Mouse (Mus musculus): ENCODE data around the gene Kif5c.
A peak's percentile ranks its signal among the peaks of the same experiment; 100 is the strongest.

Kif5c gene

GRCm38 (mm10) chr2:49618829-49619718 lies at the start of gene Kif5c:
Kif5c (plus strand) TSS chr2:49619298.
- peak; percentile 88 for DNase-seq (ENCODE audit: low spot score)

GRCm38 (mm10) chr2:49569862-49570777 lies 49.0 kb upstream of the Kif5c start:
- DNase-seq (ENCODE audit: low spot score): peak; percentile 26

DNA sequence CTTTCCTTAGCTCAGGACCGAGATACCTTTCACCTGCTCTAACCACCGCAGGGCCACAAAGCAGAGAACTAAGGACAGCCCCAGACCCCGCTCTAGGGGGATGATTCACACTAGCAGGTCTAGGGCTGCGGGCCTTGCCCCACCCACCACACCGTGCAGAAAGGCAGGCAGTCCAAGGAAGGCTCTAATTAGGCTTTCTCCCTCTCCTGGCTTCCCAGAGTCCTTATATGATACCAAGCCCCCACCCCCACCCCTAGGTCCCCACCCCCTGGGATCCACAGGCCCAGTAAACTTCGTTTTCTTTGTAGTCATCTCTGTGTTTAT lies 48.4 kb upstream of the Kif5c start:
- no peak for DNase-seq (ENCODE audit: low spot score)

GRCm38 (mm10) chr2:49571159-49571920 lies 47.8 kb upstream of the Kif5c start:
- DNase-seq (ENCODE audit: low spot score): no peak

DNA sequence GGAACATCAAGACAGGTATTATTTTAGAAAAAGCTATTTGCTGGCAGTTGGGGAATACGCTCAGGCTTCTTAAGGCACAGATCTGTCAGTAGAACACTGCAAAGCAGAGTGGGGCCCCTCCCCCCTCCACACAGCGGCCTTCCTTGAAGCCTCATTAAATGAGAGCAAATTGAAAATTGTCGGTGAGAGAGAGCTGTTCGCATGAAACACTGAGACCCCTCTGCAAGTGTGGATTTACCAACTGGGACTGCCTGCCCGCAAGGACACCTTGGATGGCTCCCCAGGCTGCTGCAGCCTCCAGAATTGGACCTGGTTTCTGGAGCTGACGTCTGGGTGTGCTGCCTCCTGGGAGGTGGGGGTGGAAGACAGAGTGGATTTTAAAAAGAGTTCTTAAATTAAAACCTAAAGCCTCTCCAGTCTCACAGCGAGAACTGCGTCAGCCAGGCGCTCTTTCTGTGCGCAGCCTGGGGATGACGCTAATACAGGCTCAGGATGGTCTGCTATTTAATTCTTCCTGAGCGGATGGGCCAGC lies 46.9 kb upstream of the Kif5c start:
- DNase-seq (ENCODE audit: low spot score): no peak

DNA sequence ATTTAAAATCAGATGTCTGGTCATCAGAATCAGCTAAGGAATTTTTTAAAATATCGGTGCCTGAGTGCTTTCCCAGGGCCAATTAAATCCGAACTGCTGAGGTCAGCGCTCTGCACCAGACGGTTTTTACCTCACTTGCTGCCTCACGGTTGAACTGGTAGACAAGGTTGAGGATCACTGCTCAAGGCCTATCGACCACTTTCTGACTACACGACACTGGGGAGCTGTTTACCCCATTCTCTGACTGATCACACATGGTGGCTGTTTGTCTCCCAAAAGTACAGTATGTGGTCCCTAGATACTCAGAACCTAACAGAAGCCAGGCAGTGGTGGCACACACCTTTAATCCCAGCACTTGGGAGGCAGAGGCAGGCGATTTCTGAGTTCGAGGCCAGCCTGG lies 46.4 kb upstream of the Kif5c start:
- no peak for DNase-seq (ENCODE audit: low spot score)

GRCm38 (mm10) chr2:49573282-49573681 lies 45.8 kb upstream of the Kif5c start:
- no peak for DNase-seq (ENCODE audit: low spot score)

DNA sequence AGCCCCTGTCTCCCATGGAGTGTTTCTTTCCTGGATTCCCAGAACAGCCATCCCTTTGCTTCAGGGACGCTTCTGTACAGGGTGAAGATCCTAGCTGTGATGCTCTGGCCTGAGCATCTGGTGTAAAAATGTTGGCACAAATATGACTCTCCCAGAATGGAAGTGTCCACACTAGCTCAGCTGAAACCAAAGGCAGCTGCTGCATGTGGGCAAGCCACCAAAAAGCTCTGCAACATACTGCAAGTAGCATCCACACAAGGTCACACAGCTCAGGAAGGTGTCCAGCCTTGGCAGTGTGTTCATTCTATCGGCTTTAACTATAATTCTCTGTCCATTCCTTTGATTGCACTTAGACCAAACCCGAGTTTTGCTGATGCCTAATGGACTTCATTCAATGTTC lies 38.5 kb upstream of the Kif5c start:
- no peak for DNase-seq (ENCODE audit: low spot score)

DNA sequence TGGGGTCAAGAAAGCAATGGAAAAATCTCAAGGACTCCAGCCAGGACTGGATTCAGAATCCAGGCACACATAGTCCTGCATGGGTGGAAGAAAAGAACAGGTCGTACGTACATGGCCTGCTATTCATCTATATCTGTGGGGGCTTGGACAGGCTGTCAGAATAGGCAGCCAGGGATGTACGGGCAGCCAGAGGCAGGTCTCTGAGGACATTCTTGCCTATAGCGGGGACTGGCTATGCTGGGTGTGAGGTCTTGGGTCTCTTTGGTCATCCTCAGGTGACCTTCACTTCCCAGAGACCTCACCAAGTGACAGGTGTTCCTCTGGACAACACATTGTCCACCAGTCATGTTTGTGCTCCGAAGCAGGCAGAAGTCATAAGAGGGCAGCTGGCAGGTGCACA lies 36.6 kb upstream of the Kif5c start:
- DNase-seq (ENCODE audit: low spot score): no peak

DNA sequence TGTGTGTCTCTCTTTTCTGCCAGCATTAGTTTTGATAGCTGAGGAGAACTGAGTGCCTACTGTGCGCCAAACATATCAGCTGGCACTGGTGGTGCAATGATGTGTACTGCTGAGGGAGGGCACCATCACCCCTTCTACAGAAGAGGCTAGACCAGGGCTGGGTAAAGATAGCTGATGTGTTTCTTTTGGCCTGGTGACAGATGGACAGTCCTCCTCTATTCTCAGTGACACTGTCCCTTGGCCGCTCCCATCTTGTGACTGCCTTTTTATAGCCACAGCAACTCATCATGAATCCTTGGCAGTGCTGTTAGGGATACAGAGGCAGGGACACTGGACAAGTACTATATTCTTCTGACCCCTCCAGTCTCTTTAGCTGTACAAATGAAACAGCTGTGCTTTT lies 35.8 kb upstream of the Kif5c start:
- no peak for DNase-seq (ENCODE audit: low spot score)

DNA sequence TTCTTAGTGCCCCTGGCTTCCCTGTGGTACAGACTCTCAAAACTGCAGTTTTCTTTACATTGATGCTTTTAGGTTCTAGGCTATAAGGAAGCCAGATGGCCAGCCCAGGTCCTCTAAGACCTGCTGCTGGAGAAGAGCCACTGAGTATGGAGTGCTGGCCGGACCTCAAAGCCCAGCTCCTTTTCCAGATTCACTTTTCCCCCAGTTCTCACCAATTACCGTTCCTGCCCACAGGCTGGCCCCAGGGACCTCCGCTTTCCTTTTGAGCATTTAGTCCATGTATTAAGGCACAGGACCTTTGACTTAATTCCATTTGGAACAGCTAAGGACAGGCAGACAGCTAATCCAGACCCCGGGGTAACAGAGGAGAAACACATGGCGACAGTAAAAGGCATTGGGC lies 28.6 kb upstream of the Kif5c start:
- DNase-seq (ENCODE audit: low spot score): no peak

DNA sequence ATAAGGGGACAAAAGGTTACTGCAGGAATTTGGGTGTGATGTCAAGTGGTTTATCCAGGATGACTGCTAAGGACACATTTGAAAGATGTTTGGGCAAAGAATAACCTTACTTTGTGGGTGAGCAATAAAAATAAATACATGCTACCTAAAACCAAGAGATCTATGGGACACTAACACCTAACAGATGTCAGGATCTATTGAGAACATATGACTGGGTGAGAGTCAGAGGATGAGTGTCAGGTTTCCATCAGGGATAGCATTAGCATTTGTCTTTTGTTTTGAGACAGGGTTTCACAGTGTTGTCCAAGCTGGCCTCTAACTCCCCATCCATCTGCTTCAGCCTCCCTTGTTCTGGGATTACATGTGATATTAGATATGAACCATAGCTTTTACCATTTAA lies 26.2 kb upstream of the Kif5c start:
- no peak for DNase-seq (ENCODE audit: low spot score)

DNA sequence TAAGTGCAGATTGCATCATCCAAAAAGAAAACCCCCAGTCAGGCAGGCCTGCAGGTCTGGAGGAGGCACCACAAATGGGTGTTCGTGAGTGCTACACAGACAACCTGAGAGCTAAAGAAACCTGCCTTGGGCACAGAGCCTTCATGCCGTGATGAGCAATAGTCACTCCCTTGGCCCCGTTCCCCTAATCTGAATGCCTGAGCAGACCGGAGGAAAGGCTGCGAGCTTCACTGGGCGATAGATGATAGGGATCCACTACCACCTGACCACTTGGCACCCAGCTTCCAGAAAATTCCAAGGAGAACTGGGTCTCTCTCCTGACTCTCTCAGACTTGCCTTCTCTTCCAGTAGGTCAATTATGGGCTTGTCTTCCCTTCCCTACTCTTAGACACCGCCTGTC lies 24.2 kb upstream of the Kif5c start:
- peak; percentile 26 for DNase-seq (ENCODE audit: low spot score)

- no peak for DNase-seq (ENCODE audit: low spot score)
These were observed 22.8 kb upstream of the Kif5c start for GRCm38 (mm10) chr2:49596318-49596717.

- DNase-seq (ENCODE audit: low spot score): no peak
These were observed 18.9 kb upstream of the Kif5c start for GRCm38 (mm10) chr2:49600021-49600681.

GRCm38 (mm10) chr2:49602791-49603349 lies 16.2 kb upstream of the Kif5c start:
- DNase-seq (ENCODE audit: low spot score): no peak

DNA sequence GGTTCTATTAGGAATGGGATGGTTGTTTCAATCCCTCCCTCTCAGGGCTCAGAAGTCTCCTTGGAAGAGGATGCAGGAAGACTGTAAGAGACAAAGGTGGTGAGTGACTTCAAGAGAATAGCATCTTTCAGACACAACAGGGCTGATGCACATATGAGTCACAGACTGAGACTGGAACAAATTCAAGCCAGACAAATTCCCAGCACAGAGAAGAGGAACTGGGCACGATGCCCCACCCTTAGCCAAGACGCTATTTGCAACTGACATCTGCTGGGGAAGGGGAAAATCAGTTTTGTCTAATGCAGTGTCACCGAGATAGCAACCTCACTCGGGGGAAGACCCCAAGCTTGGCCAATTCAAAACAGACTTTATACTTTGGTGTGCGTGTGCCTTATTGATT lies 9.5 kb upstream of the Kif5c start:
- DNase-seq (ENCODE audit: low spot score): no peak

DNA sequence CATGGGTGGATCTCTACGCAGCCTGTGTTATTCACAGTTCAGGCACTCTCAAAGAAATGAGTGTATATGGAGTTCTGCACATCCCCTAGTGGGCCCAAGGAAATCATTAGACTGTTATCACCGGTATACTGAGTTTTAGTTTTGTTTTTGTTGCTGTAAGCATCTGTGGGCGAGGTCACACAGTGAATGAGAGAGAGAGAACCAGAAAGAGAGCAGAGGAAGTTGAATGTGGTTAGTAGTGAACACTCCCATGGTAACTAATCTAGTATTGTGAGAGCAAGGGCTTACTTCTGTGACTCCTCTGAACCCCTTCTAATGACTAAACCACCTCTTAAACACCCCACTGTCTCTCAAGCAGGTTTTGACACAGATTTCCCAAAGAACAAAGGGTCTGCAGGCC lies 2.3 kb upstream of the Kif5c start:
- DNase-seq (ENCODE audit: low spot score): no peak

- no peak for DNase-seq (ENCODE audit: low spot score)
These were observed 823 bp downstream of the Kif5c start for GRCm38 (mm10) chr2:49619719-49620522.

DNA sequence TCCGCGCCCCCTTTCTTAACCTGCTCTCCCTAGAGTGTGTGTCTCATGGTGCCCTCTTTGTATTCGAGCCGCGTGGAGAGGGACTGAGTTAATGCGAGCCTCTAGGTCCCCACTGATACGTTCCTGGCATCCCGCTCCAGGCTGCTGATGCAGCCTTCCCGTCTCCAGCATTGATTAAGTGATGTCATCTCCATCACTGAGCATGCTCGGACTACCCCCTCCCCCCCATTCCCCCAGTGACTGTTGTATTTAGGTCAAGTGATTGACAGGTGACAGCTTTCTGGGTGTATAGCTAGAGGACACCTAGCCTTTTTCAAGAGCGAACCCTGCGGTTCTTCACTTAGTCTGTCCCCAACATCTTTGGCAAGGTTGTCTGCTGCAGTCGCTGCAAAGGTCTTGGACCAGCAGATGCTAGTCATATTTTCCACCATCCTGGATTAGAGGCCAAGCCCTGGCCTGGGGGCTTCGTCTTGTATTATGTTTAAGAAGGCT lies 1.6 kb downstream of the Kif5c start:
- no peak for DNase-seq (ENCODE audit: low spot score)
